Mouse (Mus musculus) neural tube, embryonic 11.5 days (tissue): ENCODE measurements around the gene Fam131c. TPM values are rescaled to one million over a fixed set of nuclear protein-coding genes. Genes with fewer than 3 reads are reported as not detected.

ENCODE experiments used
- ATAC-seq: fragments of 200-750 bp; cut with Nextera tagmentation; 2 replicates; pipeline ENCODE4 v1.8.0; 2017; ENCODE audit warnings: moderate number of reproducible peaks, mild to moderate bottlenecking, moderate TSS enrichment, moderate library complexity; ENCODE audit not compliant: insufficient read depth, low FRiP score, low TSS enrichment
- DNase-seq: peaks from one replicate; pipeline ENCODE4 v3.0.0-alpha.2; 2015; ENCODE audit warnings: low spot score
- H3K27ac ChIP-seq: fragments of 300-500 bp; sonication (generic); 2 replicates; pipeline ENCODE4 v1.5.1; 2014; ENCODE audit warnings: low read depth, mild to moderate bottlenecking, low read length
- H3K27me3 ChIP-seq: fragments of 300-500 bp; sonication (generic); 2 replicates; pipeline ENCODE4 v1.6.1; 2014; ENCODE audit warnings: mild to moderate bottlenecking, low read length, mixed read lengths; ENCODE audit not compliant: control insufficient read depth, insufficient read depth
- H3K36me3 ChIP-seq: fragments of 300-500 bp; sonication (generic); 2 replicates; pipeline ENCODE4 v1.6.1; 2014; ENCODE audit warnings: mild to moderate bottlenecking, low read length, moderate library complexity, mixed read lengths; ENCODE audit not compliant: control insufficient read depth, insufficient read depth
- H3K4me1 ChIP-seq: fragments of 300-500 bp; sonication (generic); 2 replicates; pipeline ENCODE4 v1.6.1; 2014; ENCODE audit warnings: low read length, mixed read lengths; ENCODE audit not compliant: control insufficient read depth, insufficient read depth
- H3K4me2 ChIP-seq: fragments of 300-500 bp; sonication (generic); 2 replicates; pipeline ENCODE4 v1.6.1; 2014; ENCODE audit warnings: low read depth, mild to moderate bottlenecking, moderate library complexity
- H3K4me3 ChIP-seq: fragments of 300-500 bp; sonication (generic); 2 replicates; pipeline ENCODE4 v1.5.1; 2014; ENCODE audit warnings: low read depth, low read length
- H3K9ac ChIP-seq: fragments of 300-500 bp; sonication (generic); 2 replicates; pipeline ENCODE4 v1.6.1; 2014; ENCODE audit warnings: mild to moderate bottlenecking, low read length
- H3K9me3 ChIP-seq: fragments of 300-500 bp; sonication (generic); 2 replicates; pipeline ENCODE4 v1.6.1; 2016; ENCODE audit warnings: low read length; ENCODE audit not compliant: control insufficient read depth
- WGBS: fragments of 180-500 bp; shearing (Covaris S2); extraction: QIAGEN DNeasy Blood & Tissue Kit; methylation state at CpG from one replicate; pipeline ENCODE4 v1.1.7; 2014; 5-methylcytosine and 5-hydroxymethylcytosine counted together
- microRNA-seq: library from miRNA; unstranded; fragments of <30 nt; microRNA quantifications from one replicate; pipeline ENCODE4, GENCODE M21; 2016
- polyA plus RNA-seq: library from polyadenylated mRNA; unstranded; fragments of >200 nt; fragmentation: Nextera tagmentation; extraction: Ambion mirVana; gene quantifications from 2 replicates; pipeline ENCODE4 v1.2.1, GENCODE M21; 2014

Gene Fam131c
- polyA plus RNA-seq, 1 experiment from 2014 or later, result 0.85 TPM

DNA sequence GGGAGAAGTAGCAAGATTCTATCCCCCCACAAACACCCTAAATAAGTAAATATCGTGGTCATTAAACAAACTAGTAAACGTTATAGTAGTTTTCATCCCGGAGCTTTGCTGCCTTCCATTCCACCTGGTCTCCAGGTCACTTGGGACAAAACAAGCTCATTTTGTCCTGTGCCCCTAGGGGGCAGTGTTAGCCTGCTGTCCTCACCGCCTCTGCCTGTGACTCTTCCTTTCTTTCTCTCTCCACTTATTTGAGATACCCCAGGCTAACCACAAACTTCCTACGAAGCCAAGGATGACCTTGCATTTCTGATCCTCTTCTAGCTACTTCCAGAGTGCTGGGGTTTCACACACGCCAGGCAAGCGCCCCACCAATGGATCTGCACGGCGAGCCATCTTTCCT lies 63.0 kb downstream of the Fam131c start:
- no peaks in the 10 kb centered on the region for H3K36me3 ChIP-seq
- no peaks in the 10 kb centered on the region for H3K9me3 ChIP-seq
- DNase-seq (peak; percentile 67), ATAC-seq (no peak)
- no peak overlapping the region for H3K27ac ChIP-seq
- no peak overlapping the region for H3K4me2 ChIP-seq
- H3K4me1 ChIP-seq, result no peaks in the 10 kb centered on the region
- no peak overlapping the region for H3K4me3 ChIP-seq
- no peaks in the 10 kb centered on the region for H3K27me3 ChIP-seq
- H3K9ac ChIP-seq, result no peak overlapping the region
- 53% methylated on average over 9 of the region's 9 CpGs for WGBS

DNA sequence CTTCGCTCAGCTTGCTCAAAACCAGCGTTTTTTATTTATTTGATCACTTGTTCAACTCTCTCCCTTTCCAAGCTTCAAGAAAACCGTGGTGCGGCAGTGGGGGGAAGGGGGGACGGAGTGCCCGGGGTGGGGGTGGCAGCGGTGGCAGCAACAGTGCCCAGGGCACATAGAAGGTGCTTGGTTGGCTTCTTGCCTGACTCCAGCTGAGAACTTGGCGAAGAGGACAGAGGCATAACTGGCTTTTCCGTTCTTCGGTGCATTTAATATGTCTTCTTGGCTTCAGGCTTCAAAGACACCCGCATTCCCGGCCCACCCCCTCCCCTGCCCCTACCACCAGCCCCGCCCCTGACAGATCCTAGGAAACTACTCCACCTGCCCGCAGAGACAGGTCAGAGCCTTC lies 64.6 kb downstream of the Fam131c start:
- H3K27ac ChIP-seq, result no peak overlapping the region
- no peaks in the 10 kb centered on the region for H3K36me3 ChIP-seq
- WGBS, result 67% methylated on average over 14 of the region's 14 CpGs
- DNase-seq (no peak), ATAC-seq (no peak)
- no peaks in the 10 kb centered on the region for H3K4me1 ChIP-seq
- no peak overlapping the region for H3K4me2 ChIP-seq
- H3K9me3 ChIP-seq, result no peaks in the 10 kb centered on the region
- no peaks in the 10 kb centered on the region for H3K27me3 ChIP-seq
- no peak overlapping the region for H3K9ac ChIP-seq
- no peak overlapping the region for H3K4me3 ChIP-seq

DNA sequence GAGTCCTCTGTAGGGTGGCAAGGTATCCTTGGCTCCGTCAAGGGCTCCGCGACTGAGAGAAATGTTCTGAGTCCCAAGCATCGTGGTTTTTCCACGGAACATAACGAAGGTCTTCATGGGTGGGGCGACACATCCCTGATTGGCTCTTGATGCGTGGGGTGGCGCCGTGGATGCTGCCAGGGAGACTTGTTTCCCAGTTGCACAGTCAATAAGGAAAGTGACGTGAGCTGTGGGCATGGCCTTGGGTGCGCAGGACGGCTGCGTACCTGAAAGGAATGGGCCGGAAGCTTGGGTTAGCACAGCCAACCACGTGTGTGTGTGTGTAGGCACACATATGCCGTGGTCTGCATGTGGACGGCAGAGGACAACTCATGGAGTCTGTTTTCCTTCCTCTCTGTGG lies 65.2 kb downstream of the Fam131c start:
- 84% methylated on average over 18 of the region's 18 CpGs for WGBS

More for the DNA sequence above, 65.2 kb downstream of the Fam131c start:
- Histone ChIP-seq H3K9ac (no peak overlapping the region), H3K9me3 (no peaks in the 10 kb centered on the region), H3K27me3 (no peaks in the 10 kb centered on the region), H3K4me3 (no peak overlapping the region), H3K4me2 (no peak overlapping the region), H3K36me3 (no peaks in the 10 kb centered on the region), H3K27ac (no peak overlapping the region), H3K4me1 (no peaks in the 10 kb centered on the region)
- DNase-seq (no peak), ATAC-seq (no peak)

Small RNA genes lying within 50 kb of the gene (microRNA-seq; reads per million reads assigned to microRNA genes)
- gene Gm25690, result not detected

Other genes starting within 250 kb of the Fam131c start
- gene Szrd1, start 228.4 kb upstream of the Fam131c start, polyA plus RNA-seq, result 30.7 and 32.1 TPM in 2 replicates
- 29.3 and 30.3 TPM in 2 replicates for gene Fbxo42, start 220.3 kb upstream of the Fam131c start, polyA plus RNA-seq
- 5.4 and 6.5 TPM in 2 replicates for gene Rsg1, start 154.3 kb upstream of the Fam131c start, polyA plus RNA-seq
- gene Arhgef19, start 128.7 kb upstream of the Fam131c start, polyA plus RNA-seq, result 1.2 and 2.3 TPM in 2 replicates
- gene Epha2, start 67.0 kb upstream of the Fam131c start, polyA plus RNA-seq, result 1.6 and 2.5 TPM in 2 replicates
- 0.09 TPM in 1 of 2 replicates, not detected in the other for gene Clcnka, start 30.5 kb downstream of the Fam131c start, polyA plus RNA-seq
- gene Clcnkb, start 47.8 kb downstream of the Fam131c start, polyA plus RNA-seq, result not detected in 2 replicates
- gene Hspb7, start 52.6 kb downstream of the Fam131c start, polyA plus RNA-seq, result 0.11 TPM in 1 of 2 replicates, not detected in the other
- gene Srarp, start 67.9 kb downstream of the Fam131c start, polyA plus RNA-seq, result not detected in 2 replicates
- 46.5 and 48.0 TPM in 2 replicates for gene Zbtb17, start 76.4 kb downstream of the Fam131c start, polyA plus RNA-seq
- 13.9 and 16.2 TPM in 2 replicates for gene Spen, start 170.4 kb downstream of the Fam131c start, polyA plus RNA-seq
- gene Fblim1, start 237.9 kb downstream of the Fam131c start, polyA plus RNA-seq, result 31.5 and 34.9 TPM in 2 replicates